Mouse (Mus musculus) cerebellum, adult 2 months (tissue): ENCODE data around the gene Dusp22.
A peak's percentile ranks its signal among the peaks of the same experiment; 100 is the strongest.

Source experiments
- CTCF ChIP-seq: fragments of 200-500 bp; IDR thresholded peaks from 2 replicates; pipeline ENCODE4 v1.5.1; 2011; ENCODE audit warnings: low read depth, mild to moderate bottlenecking, control low read depth, low read length, moderate library complexity, borderline replicate concordance; ENCODE audit not compliant: insufficient read depth
- POLR2A ChIP-seq: fragments of 200-500 bp; IDR thresholded peaks from 2 replicates; pipeline ENCODE4 v1.6.1; 2011; ENCODE audit warnings: low read length, control low read depth, borderline replicate concordance; ENCODE audit not compliant: insufficient read depth

- 0 out of 2 replicates have a peak, but pooled peaks have one; percentile 8 for TF ChIP-seq CTCF
- no peak for TF ChIP-seq POLR2A
These were observed 69.4 kb downstream of the Dusp22 start for GRCm38 (mm10) chr13:30729245-30729644.
